Mouse (Mus musculus) kidney, adult 2 months (tissue): ENCODE data around the gene 2310033P09Rik. TPM values are rescaled to one million over a fixed set of nuclear protein-coding genes. Genes with fewer than 3 reads are reported as not detected.

Source experiments
- DNase-seq: peaks from one replicate; pipeline ENCODE4 v3.0.0; 2021
- H3K27ac ChIP-seq: fragments of 200-500 bp; 2 replicates; pipeline ENCODE4 v1.5.1; 2012; ENCODE audit warnings: low read depth, low read length, control low read depth, inconsistent platforms; ENCODE audit not compliant: insufficient read depth
- H3K27me3 ChIP-seq: fragments of 200-500 bp; replicated peaks from 2 replicates; pipeline ENCODE4 v1.6.1; 2012; ENCODE audit warnings: mild to moderate bottlenecking, moderate library complexity, low read length, inconsistent platforms; ENCODE audit not compliant: control insufficient read depth, insufficient read depth
- H3K36me3 ChIP-seq: fragments of 200-500 bp; 2 replicates; pipeline ENCODE4 v1.6.1; 2012; ENCODE audit warnings: mild to moderate bottlenecking, moderate library complexity, low read length, inconsistent platforms; ENCODE audit not compliant: control insufficient read depth, insufficient read depth
- H3K4me1 ChIP-seq: fragments of 200-500 bp; 2 replicates; pipeline ENCODE4 v1.6.1; 2011; ENCODE audit warnings: low read length; ENCODE audit not compliant: control insufficient read depth, insufficient read depth
- H3K4me3 ChIP-seq: fragments of 200-500 bp; 2 replicates; pipeline ENCODE4 v1.5.1; 2011; ENCODE audit warnings: mild to moderate bottlenecking, low read depth, low read length, control low read depth; ENCODE audit not compliant: insufficient read depth
- CTCF ChIP-seq: fragments of 200-500 bp; conservative IDR thresholded peaks from 2 replicates; pipeline ENCODE4 v1.5.1; 2011; ENCODE audit warnings: low read depth, mild to moderate bottlenecking, control low read depth, low read length, moderate library complexity, mixed read lengths; ENCODE audit not compliant: insufficient read depth, insufficient read length
- POLR2A ChIP-seq: fragments of 200-500 bp; IDR thresholded peaks from one replicate; pipeline ENCODE4 v1.6.1; 2011; ENCODE audit warnings: low read depth, low read length, control low read depth
- WGBS: fragments of 180-500 bp; shearing (Covaris S2); methylation state at CpG from one replicate; pipeline ENCODE4 v1.1.7; 2018; 5-methylcytosine and 5-hydroxymethylcytosine counted together
- polyA plus RNA-seq: library from polyadenylated mRNA; depleted of rRNA; stranded (reverse); fragments of >200 nt; gene quantifications from 2 replicates; pipeline ENCODE4 v1.2.3, GENCODE M21; 2012

2310033P09Rik gene
- polyA plus RNA-seq, 1 experiment = 22.1 TPM

DNA sequence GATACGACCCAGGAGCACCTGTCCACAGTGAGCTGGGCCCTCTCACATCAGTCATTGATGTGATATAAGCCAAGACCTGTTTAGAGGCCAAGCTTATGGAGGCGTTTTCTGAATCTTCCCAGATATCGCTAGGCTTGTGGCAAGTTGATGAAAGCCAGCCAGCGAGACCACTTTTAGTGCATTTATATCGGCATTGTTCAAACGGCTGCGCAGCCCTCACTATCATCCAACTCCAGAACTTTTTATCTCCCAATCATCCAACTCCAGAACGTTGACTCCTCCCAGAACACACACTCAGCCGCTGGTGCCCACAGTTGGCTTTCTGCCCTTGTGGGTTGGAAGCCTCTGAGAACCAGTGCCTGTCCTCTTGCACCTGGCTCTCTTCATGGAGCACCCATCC is 43.7 kb upstream of the 2310033P09Rik start:
- TF ChIP-seq CTCF (no peak), POLR2A (no peak)
- Histone ChIP-seq H3K27ac (peak overlapping the region; percentile 99), H3K4me1 (peaks cover 5% of the 10 kb centered on the region; the same call in 1 of the 2 replicates), H3K4me3 (no peak overlapping the region), H3K36me3 (no peaks in the 10 kb centered on the region), H3K27me3 (no peaks in the 10 kb centered on the region)
- 88% methylated on average over 9 of the region's 9 CpGs for WGBS
- no peak for DNase-seq

DNA sequence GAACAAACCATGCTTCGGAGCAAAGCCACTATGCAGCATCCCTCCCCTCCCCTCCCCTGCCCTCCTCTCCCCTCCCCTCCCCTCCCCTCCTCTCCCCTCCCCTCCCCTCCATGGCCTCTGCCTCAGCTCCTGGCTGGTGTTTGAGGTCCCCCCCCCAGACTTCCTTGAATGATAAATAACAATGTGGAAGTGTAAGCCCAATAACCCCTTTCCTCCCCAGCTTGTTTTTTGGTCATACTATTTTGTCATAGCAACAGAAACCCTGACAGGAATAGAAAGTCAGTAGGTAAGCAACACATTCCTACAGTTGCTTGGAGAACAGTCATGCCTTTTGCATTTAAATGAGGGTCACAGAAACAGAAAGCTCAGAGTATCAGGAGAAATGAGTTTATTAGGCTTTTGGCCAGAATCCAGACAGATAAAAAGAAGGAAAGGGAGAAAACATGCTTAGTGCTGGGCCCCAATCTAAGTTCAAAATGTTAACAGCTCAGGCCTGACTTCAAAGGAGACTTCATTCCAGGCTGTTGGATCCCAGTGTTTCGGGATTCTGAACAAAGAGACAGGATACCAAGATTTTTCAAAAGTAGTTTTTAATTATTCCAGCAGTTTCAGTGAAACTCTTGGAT is 42.4 kb upstream of the 2310033P09Rik start:
- Histone ChIP-seq H3K27me3 (no peaks in the 10 kb centered on the region), H3K36me3 (no peaks in the 10 kb centered on the region), H3K27ac (0 out of 2 replicates have a peak overlapping the region, but pooled peaks have one; percentile 54), H3K4me3 (no peak overlapping the region), H3K4me1 (peaks cover 5% of the 10 kb centered on the region; the same call in 1 of the 2 replicates)
- peak; percentile 35 for DNase-seq
- WGBS = 52% methylated on average over 2 of the region's 2 CpGs
- TF ChIP-seq POLR2A = no peak
- TF ChIP-seq CTCF = no peak

DNA sequence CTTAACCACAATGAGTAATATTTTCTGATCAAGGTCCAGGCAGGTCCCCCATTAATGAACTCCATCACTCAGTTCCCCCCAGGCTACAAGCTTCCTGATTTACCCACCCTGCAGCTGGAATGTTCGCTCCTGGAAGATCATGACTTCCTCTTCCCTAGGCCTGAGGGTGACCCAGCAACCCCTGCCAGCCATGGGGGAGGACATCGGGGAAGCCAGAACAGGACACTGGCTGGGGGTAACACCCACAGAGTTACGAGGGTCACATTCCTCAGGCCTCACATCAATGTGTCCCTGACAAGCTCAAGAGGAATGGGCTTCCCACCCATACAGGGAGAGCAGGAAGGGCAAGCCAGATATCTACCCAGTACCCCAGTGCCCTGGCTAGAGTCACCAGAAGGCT is 38.3 kb upstream of the 2310033P09Rik start:
- Histone ChIP-seq H3K27ac (no peak overlapping the region), H3K36me3 (no peaks in the 10 kb centered on the region), H3K27me3 (no peaks in the 10 kb centered on the region), H3K4me3 (no peak overlapping the region), H3K4me1 (no peaks in the 10 kb centered on the region)
- WGBS = 48% methylated on average over 3 of the region's 3 CpGs
- TF ChIP-seq POLR2A = no peak
- TF ChIP-seq CTCF = no peak
- peak; percentile 10 for DNase-seq

DNA sequence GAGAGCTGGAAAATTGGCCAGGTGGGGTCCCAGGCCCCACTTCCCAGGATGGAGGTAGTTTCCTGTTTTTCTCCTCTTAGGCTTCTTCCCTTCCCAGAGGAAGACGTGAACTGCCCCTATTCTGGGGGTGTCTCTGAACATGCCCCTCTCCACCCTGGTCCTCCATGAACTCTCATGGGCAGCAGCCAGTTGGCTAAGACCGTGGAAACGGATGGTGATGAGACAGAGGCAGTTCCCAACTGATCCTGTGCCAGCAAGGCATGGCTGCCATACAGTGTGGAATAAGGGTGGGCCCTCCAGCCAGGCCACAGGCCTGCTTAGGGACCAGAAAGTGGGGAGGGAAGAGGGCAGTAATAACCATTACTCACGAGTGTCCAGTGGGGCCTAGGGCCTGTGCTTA is 37.6 kb upstream of the 2310033P09Rik start:
- H3K4me3 ChIP-seq = no peak overlapping the region
- DNase-seq = no peak
- no peaks in the 10 kb centered on the region for H3K27me3 ChIP-seq
- TF ChIP-seq CTCF (no peak), POLR2A (no peak)
- H3K36me3 ChIP-seq = no peaks in the 10 kb centered on the region
- WGBS = 76% methylated on average over 4 of the region's 4 CpGs
- H3K27ac ChIP-seq = no peak overlapping the region
- no peaks in the 10 kb centered on the region for H3K4me1 ChIP-seq

DNA sequence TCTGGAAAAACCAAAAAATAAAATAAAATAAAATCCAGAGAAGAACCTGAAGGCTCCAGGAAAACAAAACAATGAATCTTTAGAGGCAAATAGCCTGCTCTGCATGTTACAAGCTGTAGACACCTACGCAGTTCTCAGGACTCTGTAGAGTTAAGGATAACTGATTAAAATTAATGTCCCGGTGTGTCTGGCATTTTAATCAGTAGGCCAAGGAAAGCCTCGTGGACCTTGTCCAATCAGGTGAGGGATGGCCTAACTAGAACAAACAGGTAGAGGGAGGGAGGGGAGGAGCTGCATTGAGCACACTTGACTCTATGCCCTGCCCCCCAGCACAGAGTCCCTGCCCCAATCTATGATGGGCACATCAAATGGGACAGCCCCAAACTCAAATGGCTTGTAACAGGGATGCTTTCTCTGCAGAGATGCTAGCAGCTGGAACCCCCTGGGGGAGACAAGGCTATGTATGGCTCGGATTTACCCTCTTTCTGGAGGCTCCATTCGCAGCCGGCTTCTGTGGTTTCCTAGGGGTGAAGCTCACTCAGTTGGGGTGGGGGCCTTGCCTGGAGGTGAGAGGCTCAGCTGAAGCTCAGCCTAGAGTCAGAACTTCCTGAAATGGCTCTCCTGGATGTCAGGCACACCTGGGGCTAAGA is 33.8 kb upstream of the 2310033P09Rik start:
- peak; percentile 33 for DNase-seq
- TF ChIP-seq CTCF (no peak), POLR2A (no peak)
- Histone ChIP-seq H3K27me3 (no peaks in the 10 kb centered on the region; the same call in 1 of the 2 replicates), H3K36me3 (no peaks in the 10 kb centered on the region), H3K4me1 (no peaks in the 10 kb centered on the region), H3K4me3 (no peak overlapping the region), H3K27ac (no peak overlapping the region)
- 57% methylated on average over 6 of the region's 6 CpGs for WGBS

DNA sequence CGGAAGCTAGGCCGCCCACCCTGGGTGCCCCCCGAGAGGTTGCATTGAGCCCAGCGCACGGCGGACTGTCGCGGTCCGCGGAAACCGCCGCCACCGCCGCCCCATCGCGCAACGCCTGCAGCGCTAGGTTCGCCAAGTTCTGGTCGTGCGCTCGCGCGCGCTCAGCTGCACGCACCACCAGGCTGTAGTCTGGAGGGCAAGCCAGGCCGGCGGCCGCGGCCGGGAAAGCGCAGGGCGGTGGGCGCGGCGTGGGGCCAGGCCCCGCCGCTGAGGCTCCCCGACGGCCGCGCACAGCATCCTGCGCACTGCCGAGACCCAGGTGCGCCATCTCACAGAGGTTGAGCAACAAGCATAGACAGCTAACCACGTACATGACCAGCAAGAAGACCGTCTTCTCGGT is 31.6 kb upstream of the 2310033P09Rik start:
- no peak for DNase-seq
- Histone ChIP-seq H3K27ac (no peak overlapping the region), H3K4me3 (no peak overlapping the region), H3K4me1 (no peaks in the 10 kb centered on the region), H3K36me3 (no peaks in the 10 kb centered on the region), H3K27me3 (no peaks in the 10 kb centered on the region; the same call in 1 of the 2 replicates)
- TF ChIP-seq CTCF (no peak), POLR2A (no peak)
- 6% methylated on average over 48 of the region's 48 CpGs for WGBS

DNA sequence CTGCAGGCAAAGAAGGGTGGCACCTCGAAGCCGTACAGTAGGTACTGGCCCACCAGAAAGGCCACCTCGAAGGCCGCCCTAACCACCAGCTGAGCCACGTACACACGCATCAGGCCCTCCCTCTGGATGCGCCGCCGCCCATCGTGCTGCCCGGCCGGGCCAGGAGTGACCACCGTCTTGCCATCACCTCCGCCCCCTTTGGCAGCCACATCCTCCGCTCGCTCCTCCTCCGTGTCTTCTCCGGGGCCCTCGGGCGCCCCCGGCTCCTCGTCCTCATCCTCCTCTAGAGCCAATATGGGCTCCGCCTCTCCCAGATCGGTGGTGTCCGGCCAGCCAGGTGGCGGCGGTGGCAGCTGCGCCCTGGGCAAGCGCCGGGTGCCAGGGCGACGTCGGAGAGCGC is 31.2 kb upstream of the 2310033P09Rik start:
- Histone ChIP-seq H3K27me3 (no peaks in the 10 kb centered on the region; the same call in 1 of the 2 replicates), H3K4me3 (no peak overlapping the region), H3K36me3 (no peaks in the 10 kb centered on the region), H3K4me1 (no peaks in the 10 kb centered on the region), H3K27ac (no peak overlapping the region)
- 14% methylated on average over 34 of the region's 34 CpGs for WGBS
- TF ChIP-seq POLR2A = no peak
- no peak for TF ChIP-seq CTCF
- no peak for DNase-seq
